Mouse (Mus musculus) left cerebral cortex, postnatal 36 days (tissue): ENCODE results near the gene Znhit2. TPM values are rescaled to one million over a fixed set of nuclear protein-coding genes. Genes with fewer than 3 reads are reported as not detected.

Source experiments
- DNase-seq, 2 experiments: peaks; one replicate each; pipeline ENCODE4 v3.0.0; 2021 to 2022; ENCODE audit warnings: low spot score in 2 of 2, mixed read lengths in 1 of 2
- intact Hi-C: fragments of 180-260 bp; cut with DNase I; formaldehyde crosslinking; loops from one replicate; pipeline ENCODE4 v1.15.1; 2025
- microRNA-seq: library from miRNA; unstranded; fragments of <30 nt; microRNA quantifications from one replicate; pipeline ENCODE4 v1.2.0, GENCODE M21; 2022
- total RNA-seq, 2 experiments: library from RNA; stranded (reverse); gene quantifications; 2 replicates each; pipeline ENCODE4 v1.2.3; 2021

Znhit2 gene
- total RNA-seq, 2 experiments from 2014 or later, result 35.5 to 40.7 TPM

DNA sequence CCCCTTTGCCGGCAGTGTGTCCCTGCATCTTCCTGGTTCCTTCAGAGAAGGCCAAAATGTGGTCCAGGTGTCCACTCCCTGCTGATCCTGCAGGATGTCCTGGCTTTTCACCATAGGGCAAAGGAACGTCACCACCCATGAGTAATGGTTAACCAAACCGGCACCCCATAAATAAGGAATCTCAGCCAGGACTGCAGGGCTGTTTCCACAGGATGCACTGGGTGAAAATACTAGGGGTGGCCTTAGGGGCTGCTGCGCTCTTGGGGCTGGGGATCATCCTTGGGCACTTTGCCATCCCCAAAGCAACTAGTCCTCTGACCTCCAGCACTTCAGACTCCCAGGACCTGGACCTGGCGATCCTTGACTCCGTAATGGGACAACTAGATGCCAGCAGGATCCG lies 44.6 kb downstream of the Znhit2 start, which contains the start of gene Naaladl1:
Naaladl1 (plus strand) TSS at position 197 of the 400 bp plus-strand sequence.
- DNase-seq, result no peak
- intact Hi-C loops, result no loop called here

Small RNA genes within 50 kb of the gene (microRNA-seq; reads per million reads assigned to microRNA genes)
- gene Mir6988, result 2.8 reads per million, percentile 5 among the genes with 10 or more reads in this experiment

Other genes starting within 250 kb of the Znhit2 start
- gene Frmd8, start 185.9 kb upstream of the Znhit2 start, total RNA-seq, result 10 to 100 TPM; 11.6 to 13.3 TPM
- gene Slc25a45, start 183.4 kb upstream of the Znhit2 start, total RNA-seq, result 1 to 10 TPM; 3.0 to 4.1 TPM
- 1 to 10 TPM; 4.3 to 4.5 TPM for gene Tigd3, start 167.0 kb upstream of the Znhit2 start, total RNA-seq
- gene Dpf2, start 148.2 kb upstream of the Znhit2 start, total RNA-seq, result 10 to 100 TPM; 77.5 to 96.5 TPM
- gene Cdc42ep2, start 136.4 kb upstream of the Znhit2 start, total RNA-seq, result 1 to 10 TPM; 5.5 to 8.3 TPM
- gene Pola2, start 97.0 kb upstream of the Znhit2 start, total RNA-seq, result 1 to 10 TPM; 4.6 to 5.5 TPM
- gene Slc22a20, start 75.0 kb upstream of the Znhit2 start, total RNA-seq, result not detected
- gene Capn1, start 45.3 kb upstream of the Znhit2 start, total RNA-seq, result 10 to 100 TPM; 19.6 to 20.9 TPM
- gene Syvn1, start 14.6 kb upstream of the Znhit2 start, total RNA-seq, result 10 to 100 TPM; 40.8 to 51.8 TPM
- 10 to 100 TPM; 40.5 to 45.1 TPM for gene Mrpl49, start 3.4 kb upstream of the Znhit2 start, total RNA-seq
- 100 to 1,000 TPM; 637 to 694 TPM for gene Fau, start 3.3 kb upstream of the Znhit2 start, total RNA-seq
- gene Tm7sf2, start 7.2 kb downstream of the Znhit2 start, total RNA-seq, result 10 to 100 TPM; 28.2 to 29.1 TPM
- gene Vps51, start 16.0 kb downstream of the Znhit2 start, total RNA-seq, result 10 to 100 TPM; 83.9 to 87.0 TPM
- not detected for gene Tmem262, start 18.8 kb downstream of the Znhit2 start, total RNA-seq
- under 1 TPM; 0.72 to 0.84 TPM for gene Gm28374, start 21.1 kb downstream of the Znhit2 start, total RNA-seq
- gene Zfpl1, start 23.8 kb downstream of the Znhit2 start, total RNA-seq, result 10 to 100 TPM; 36.9 to 41.3 TPM
- gene Cdca5, start 23.8 kb downstream of the Znhit2 start, total RNA-seq, result not detected
- not detected for gene AC131692.1, start 33.2 kb downstream of the Znhit2 start, total RNA-seq
- under 1 TPM in 1 of 2 experiments, not detected in 1; 0.20 TPM for gene Naaladl1, start 44.6 kb downstream of the Znhit2 start, total RNA-seq
- 10 to 100 TPM; 18.3 to 27.5 TPM for gene Sac3d1, start 57.5 kb downstream of the Znhit2 start, total RNA-seq
- 10 to 100 TPM; 43.7 to 43.8 TPM for gene Snx15, start 67.1 kb downstream of the Znhit2 start, total RNA-seq
- gene Batf2, start 79.8 kb downstream of the Znhit2 start, total RNA-seq, result under 1 TPM; 0.30 to 0.72 TPM
- gene Arl2, start 80.4 kb downstream of the Znhit2 start, total RNA-seq, result 10 to 100 TPM; 73.3 to 87.5 TPM
- under 1 TPM in 1 of 2 experiments, not detected in 1; 0.32 TPM for gene Majin, start 123.2 kb downstream of the Znhit2 start, total RNA-seq
- not detected for gene Gpha2, start 165.2 kb downstream of the Znhit2 start, total RNA-seq
- gene Ppp2r5b, start 174.7 kb downstream of the Znhit2 start, total RNA-seq, result 100 to 1,000 TPM; 160 to 173 TPM
- gene Atg2a, start 180.5 kb downstream of the Znhit2 start, total RNA-seq, result 10 to 100 TPM; 32.3 to 39.4 TPM
- gene Ehd1, start 215.5 kb downstream of the Znhit2 start, total RNA-seq, result 10 to 100 TPM; 38.2 to 42.2 TPM
- 1 to 10 TPM; 3.3 to 3.4 TPM for gene Cdc42bpg, start 245.3 kb downstream of the Znhit2 start, total RNA-seq